Mouse (Mus musculus) olfactory bulb, adult 2 months (tissue): ENCODE measurements at regions not wholly inside any gene's neighbourhood (a gene's known extent, or its start where the extent isn't known, plus 50 kb on each side); places are given as distances from the start of the nearest gene placed in this dataset.

Source experiments
- CTCF ChIP-seq: fragments of 200-500 bp; IDR thresholded peaks from 2 replicates; pipeline ENCODE4 v1.5.1; 2012; ENCODE audit warnings: low read depth, mild to moderate bottlenecking, low read length, moderate library complexity; ENCODE audit not compliant: insufficient read depth
- POLR2A ChIP-seq: fragments of 200-500 bp; IDR thresholded peaks from 2 replicates; pipeline ENCODE4 v1.6.1; 2012; ENCODE audit warnings: mild to moderate bottlenecking, low read depth, low read length, moderate library complexity; ENCODE audit not compliant: insufficient read depth

- TF ChIP-seq POLR2A = no peak
- TF ChIP-seq CTCF = no peak
Observed at GRCm38 (mm10) chr2:159519066-159519465, 724.5 kb downstream of the Dhx35 start.
